Mouse (Mus musculus) CD4-positive, CD25-positive, alpha-beta regulatory T cell, adult 4 months (primary cell): Measurements from ENCODE around the gene Nkx2-9. TPM values are rescaled to one million over a fixed set of nuclear protein-coding genes. Genes with fewer than 3 reads are reported as not detected.

Experiments
- ATAC-seq: one replicate; pipeline ENCODE4 v1.8.0; 2017
- polyA plus RNA-seq, 2 experiments: library from polyadenylated mRNA; unstranded; fragments of 100-300 nt; shearing (Covaris generic); gene quantifications; one replicate each; pipeline ENCODE4 v1.2.1; 2017

Gene Nkx2-9
- not detected for polyA plus RNA-seq

DNA sequence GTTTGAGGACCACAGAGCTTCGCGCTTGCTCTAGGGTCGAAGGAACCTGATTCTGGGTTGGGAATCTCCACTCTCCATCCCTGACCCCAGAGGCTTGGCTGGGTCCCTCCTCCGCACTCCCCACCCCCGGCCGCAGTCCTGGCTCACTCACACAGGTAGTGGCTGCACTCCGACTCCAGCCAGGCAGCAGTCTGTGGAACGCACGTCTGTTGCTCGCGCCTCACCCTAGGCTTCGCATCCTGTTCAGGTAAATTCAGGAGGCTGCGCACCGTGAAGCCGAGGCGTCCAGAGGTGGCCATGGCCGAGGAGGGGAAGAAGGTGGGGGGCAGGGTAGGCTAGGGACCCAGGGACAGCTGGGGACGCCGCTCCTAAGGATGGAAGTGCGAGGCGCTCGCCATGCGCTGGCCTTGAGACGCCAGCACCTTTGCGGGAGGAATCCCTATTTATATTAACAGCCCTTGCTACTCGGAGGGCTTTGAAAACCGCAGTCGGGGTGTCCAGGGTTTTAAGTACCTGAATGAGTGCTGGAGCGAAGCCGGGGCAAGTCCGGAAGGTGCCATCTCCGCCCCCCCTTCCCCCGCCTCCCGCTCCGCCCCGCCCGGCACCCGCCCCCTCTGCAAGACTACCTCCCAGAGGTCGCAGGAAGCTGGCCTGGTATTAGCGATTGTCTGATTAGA lies at the start of gene Nkx2-9:
TSS of gene Nkx2-9 (minus strand) at position 524 of the 677 bp plus-strand sequence.
- no peak for ATAC-seq

DNA sequence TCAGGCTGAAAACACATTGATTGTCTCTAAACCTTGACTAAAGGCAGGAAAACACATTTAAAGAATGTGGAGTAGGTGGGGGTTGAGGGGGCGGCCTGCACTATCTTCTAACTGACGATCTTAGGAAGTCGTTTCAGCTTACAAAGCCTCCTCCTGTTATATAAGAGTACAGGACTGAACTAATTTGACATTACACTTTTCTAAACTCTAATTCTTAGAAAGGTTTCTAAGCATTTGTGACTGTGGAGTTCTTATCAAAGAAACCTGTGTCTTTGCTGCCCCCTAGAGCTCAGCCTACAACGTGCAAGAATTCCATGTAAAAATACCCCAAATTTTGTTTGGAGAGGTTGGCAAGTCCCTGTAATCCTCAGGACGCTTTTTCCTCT lies 24.1 kb upstream of the Nkx2-9 start:
- no peak for ATAC-seq

DNA sequence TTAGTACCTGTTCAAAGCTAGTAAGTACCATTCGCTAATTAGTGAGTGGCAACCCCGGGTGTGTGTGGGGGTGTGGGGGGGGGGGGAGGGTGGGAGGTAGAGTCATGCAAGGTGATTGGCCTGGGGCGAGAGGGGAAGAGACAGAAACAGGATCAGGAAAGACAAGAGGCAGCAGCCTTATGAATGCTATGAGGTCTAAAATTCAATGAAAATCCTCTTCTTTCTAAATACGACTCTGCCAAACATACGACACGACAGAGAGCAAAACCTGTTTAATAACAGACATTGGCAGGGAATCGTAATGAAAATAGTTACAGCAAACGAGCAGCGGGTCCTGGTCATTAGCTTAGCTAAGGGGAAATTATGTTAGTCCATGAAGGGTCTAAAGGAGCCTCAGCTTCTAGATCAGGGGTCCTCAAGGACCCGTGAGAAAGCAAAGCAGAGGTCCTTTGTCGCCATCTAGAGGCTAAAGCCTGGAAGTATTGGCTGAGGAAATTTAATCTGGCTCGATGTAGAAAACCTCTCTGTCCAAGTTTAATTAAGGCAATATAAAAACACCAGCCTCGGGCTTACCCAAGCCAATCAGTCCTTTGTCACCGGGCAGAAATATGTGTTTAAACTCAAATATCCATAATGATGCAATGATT lies 23.6 kb upstream of the Nkx2-9 start:
- ATAC-seq = no peak

DNA sequence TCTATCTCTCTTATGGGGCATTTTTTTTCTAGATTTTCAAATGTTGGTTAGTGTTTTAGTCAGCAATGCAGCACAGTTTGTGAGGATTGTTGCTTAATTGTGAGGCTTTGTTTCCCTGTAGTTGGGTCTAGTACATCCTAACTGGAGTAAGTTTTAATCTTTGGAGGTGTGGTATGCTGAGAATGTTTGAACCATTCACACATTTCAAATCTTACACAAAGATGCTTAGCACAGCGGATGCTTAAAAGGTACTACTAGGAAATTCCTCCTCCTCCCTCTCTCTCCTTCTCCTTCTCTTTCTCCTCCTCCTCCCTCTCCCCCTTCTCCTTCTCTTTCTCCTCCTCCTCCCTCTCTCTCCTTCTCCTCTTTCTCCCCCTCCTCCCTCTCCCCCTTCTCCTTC lies 3.0 kb upstream of the Nkx2-9 start:
- ATAC-seq = no peak

DNA sequence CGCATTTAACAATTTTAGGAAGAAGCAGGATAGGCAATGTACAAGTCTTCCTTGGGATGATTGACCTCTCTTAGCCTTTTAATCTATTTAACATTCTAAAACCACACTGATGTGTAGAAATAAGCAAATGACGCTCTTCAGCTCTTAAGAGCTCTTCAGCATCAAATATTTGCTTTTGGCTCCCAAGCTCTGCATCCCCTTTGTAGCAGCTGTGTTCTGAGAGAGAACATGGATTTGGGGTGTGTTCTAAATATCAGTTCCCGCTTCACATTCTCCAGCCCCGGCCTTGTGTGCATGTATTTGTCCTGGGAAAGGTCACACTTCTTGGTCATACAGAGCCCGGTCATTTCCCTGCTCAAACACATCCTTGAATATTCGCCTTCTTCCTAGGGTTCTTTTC lies 2.3 kb upstream of the Nkx2-9 start:
- no peak for ATAC-seq

DNA sequence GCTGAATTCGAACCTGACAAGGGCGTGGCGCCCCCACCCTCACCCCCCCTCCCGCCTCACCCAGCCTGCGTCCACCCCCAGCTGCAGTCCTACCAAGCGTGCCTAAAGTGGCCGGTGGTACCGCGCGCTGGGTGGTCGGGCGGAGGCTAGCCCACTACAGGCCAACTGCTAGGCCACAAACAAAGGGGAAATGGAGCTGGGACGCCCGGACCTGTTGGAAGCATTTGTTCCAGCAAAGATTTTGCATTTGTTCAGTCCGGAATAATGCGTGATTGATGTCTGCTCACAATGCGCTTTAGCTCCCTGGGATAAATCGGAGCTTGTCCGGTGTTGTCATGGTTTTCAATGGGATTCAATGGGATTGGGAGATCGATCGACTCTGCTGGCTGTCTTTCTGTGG lies 1.4 kb upstream of the Nkx2-9 start:
- ATAC-seq = no peak

DNA sequence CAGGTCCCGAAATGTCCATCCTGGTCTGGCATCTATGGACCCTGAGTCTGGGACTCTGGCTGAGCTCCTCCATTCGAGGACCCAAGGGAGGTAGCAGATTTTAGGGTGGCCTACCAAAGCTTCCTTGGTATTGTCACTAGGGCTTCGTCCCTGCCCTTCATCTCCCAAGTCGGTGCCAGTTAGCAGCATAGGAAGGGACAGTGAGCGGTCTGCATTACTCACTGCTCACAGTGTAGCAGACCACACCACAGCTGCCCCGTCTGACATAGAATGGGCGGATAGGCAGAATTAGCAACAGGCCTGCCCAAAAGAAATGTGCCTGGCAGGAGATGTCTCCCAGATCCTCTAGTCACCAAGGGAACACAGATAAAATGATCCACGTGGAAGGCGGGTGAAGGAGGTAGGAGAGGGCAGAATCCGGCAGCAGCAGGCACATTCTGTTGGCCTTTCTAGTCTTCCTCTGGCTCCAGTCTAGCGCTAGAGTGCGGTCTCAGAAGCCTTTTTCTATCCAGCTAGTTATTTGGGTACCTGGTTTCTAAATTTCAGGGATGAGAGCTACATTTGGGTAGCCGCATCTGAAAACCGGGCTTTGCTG lies 929 bp upstream of the Nkx2-9 start:
- no peak for ATAC-seq

DNA sequence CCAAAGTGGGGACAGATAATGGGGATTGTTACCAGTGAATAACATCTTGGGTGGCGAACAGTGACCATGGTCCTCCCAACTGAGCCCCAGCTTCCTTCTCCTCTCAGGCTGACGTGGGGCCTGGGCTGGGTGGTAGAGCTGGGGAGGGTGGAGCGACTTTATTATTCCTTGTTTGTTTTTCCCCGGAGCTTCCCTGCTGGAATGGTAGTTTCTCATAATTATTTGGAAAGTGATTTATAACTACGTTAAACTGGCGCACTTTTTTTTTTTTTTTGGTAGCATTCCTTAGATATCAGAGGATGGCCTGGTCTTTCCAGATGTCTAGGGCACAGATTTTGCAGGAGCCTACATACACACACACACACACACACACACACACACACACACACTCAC lies 350 bp upstream of the Nkx2-9 start:
- no peak for ATAC-seq

DNA sequence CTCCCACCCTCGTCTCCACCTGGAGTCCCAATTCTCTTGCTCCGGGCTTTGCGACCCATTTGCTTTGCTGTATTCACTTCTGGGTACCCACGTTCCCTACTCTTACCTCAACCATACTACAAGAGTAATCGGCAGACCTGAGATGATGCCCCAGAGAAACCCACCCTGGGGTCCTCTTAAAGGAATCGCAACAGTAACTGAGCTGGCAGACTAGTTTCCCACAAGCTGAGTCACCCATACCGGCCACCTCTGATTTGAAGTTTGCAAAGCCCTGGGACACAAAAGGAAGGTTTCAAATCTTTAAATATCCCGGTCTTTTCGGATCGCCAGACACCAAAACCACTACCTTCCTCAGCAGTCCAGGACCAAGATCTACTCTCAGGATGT lies 742 bp downstream of the Nkx2-9 start:
- no peak for ATAC-seq

DNA sequence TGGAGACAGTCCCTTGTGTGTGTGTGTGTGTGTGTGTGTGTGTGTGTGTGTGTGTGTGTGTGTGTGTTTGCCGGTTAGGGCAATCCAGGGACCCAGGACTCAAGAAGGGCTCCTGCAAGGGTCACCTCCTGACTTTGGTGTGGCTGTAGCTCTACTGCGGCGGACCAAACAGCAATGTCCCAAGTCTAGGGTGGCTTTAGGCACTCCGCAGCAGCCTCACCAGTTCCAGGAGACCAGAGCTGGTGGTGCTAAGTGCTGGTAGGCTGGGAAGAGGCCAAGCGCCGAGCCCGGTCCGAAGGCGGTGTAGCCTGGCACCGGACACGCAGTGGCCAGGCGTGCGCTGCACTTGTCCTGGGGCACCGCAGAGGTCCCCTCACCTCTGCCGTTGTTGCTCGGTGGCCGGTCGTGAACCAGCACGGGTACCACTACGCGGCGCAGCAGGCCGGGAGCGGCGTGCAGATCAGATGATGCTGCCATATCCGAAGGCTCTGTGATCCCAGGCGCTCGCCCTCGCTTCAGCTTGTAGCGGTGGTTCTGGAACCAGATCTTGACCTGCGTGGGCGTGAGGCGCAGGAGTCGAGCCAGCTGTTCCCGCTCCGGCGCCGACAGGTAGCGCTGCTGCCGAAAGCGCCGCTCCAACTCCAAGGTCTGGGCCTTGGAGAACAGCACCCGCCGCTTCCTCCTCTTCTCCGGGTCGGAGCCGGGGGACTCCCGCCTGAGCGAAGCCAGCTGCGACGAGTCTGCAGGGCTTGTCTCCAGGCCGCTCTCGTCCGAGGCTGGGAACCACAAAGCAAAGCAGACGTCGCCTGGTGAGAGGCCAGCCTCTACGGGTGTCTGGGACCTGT lies 1.4 kb downstream of the Nkx2-9 start:
- ATAC-seq = no peak

DNA sequence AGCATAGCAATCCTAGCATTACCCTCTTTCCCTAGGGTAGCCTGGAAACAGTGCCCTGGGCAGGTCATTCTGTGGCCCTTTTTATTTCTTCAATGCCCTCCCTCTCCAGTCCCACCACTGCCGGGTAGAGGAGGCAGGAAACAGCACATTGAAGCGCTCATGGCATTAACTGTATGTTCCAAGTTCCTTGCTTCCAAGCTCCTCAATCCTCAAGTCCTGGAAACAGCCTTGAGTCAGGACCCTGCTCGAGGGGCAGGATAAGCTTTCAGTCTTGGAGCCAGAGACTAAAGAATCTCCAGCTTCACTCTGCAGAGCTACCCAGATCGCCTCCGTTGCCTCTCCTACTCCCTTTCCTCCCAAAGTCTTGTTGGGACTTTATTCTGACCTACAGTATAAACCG lies 2.2 kb downstream of the Nkx2-9 start:
- no peak for ATAC-seq

DNA sequence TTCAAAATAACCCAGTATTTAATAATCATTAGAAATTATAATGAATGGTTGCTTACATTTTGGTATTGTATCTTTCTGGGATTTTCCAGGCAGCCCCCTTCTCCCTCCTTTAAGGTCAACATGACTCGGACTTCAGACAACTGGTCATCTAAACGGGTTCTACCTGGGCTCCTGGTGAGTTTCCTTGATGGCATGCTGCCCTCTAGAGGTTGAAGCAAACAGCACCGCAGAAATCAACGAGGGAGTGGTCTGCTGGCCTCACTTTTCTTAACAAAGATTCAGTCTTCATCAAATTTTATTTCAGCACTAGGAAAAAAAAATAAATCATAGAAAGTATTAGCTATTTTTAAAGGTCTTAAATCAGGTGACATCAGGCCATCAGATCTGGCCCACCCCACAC lies 21.4 kb downstream of the Nkx2-9 start:
- no peak for ATAC-seq

DNA sequence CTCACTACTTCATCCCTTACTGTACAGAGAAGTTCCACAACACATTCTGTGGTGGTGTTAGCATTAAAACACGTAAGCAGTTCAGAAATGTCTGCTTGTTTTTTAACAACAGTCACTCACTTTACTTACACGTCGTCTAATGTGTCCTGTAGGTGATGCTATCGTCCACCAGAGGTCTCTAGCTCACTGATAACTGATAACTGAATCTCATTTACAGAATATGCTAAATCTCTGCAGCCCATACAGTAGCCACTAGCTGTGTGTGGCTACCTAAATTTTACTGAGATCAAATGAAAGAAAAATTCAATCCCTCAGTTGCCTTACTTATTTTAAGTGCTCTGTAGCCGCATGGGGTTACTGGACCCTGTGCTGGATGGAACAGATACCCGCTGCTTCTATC lies 25.3 kb downstream of the Nkx2-9 start:
- no peak for ATAC-seq

Other genes starting within 250 kb of the Nkx2-9 start
- gene Nkx2-1, start 76.4 kb downstream of the Nkx2-9 start, polyA plus RNA-seq = not detected
- under 1 TPM in 1 of 2 experiments, not detected in 1; 0.15 TPM for gene Pax9, start 78.5 kb upstream of the Nkx2-9 start, polyA plus RNA-seq